Mouse (Mus musculus): ENCODE data around the gene Atg4a. TPM values are rescaled to one million over a fixed set of nuclear protein-coding genes. Genes with fewer than 3 reads are reported as not detected.

The Atg4a gene
- polyA plus RNA-seq, 1 experiment from 2014 or later = 16.0 TPM

DNA sequence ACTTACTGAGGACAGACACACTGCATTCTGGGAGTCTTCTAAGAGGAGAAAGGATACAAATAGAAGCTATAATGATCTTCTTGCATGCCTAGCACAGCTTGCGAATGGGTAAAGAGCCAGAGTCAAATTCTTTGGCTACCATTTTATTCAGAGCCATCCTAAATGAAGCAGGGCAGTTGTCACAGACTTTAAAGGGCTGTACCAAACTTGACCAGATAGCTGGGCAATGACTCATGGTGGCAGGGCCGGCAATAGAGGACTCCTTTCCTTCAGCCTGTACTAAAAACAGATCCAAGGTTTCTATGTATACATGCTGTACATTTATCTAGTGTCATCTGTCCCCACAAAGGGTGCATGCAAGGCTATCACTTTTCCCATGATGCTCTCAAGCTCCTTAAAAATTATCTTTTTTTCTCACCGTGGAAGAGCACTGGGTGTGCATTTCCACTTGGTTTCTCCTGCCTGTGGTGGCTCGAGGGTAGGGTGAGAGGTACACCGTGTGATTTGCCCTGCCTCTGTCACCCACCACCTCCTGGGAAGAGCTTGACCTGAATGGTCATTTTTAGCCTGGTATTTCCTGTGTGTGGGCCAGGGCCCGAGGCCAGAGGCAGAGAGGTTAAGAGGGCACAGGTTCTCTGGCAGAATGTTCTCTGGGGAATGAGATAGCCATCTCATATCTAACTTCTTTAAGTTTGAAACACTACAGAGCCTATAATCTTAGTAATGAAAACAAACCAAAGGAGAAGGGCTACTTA, 26.7 kb downstream of the Atg4a start:
- no peak overlapping the region for H3K27ac ChIP-seq
- H3K27me3 ChIP-seq = peaks cover 25% of the 10 kb centered on the region; the same call in 1 of the 2 replicates

DNA sequence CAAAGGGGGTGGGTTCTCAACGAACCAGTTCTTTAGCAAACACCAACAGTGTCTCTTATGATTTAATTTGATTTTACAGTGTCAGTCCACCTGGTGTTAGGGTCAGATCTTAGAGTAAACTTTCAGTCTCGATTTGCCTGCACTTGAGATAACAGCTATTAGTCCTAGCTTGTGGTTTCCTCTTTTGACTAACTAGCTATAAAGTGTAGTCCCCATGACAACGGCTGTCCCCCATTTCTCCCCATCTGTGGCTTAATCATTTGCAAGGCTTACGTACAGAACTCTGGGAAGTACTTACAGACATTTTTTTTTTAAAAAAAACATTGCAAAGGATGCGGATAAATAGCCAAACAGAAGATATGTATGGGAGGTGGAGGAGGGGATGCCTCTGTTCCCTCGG, 28.1 kb downstream of the Atg4a start:
- no peaks in the 10 kb centered on the region for H3K36me3 ChIP-seq
- H3K4me2 ChIP-seq (replicated peaks) = no peak overlapping the region
- 55% methylated on average over 6 of the region's 6 CpGs for WGBS
- ATAC-seq (ENCODE audit: insufficient number of reproducible peaks, insufficient read depth, low FRiP score, low TSS enrichment) = no peak
- H3K4me1 ChIP-seq = no peaks in the 10 kb centered on the region; the same call in 1 of the 2 replicates
- H3K4me3 ChIP-seq = no peak overlapping the region
- peaks cover 26% of the 10 kb centered on the region; the same call in 1 of the 2 replicates for H3K27me3 ChIP-seq
- no peaks in the 10 kb centered on the region for H3K9me3 ChIP-seq
- H3K27ac ChIP-seq = no peak overlapping the region
- no peak overlapping the region for H3K9ac ChIP-seq

More for the DNA sequence above, 26.7 kb downstream of the Atg4a start:
- Histone ChIP-seq H3K4me1 (no peaks in the 10 kb centered on the region; the same call in 1 of the 2 replicates), H3K9ac (no peak overlapping the region), H3K4me2 (replicated peaks) (no peak overlapping the region), H3K4me3 (no peak overlapping the region), H3K9me3 (no peaks in the 10 kb centered on the region), H3K36me3 (no peaks in the 10 kb centered on the region)
- 30% methylated on average over 6 of the region's 6 CpGs for WGBS
- ATAC-seq (ENCODE audit: insufficient number of reproducible peaks, insufficient read depth, low FRiP score, low TSS enrichment) = no peak

DNA sequence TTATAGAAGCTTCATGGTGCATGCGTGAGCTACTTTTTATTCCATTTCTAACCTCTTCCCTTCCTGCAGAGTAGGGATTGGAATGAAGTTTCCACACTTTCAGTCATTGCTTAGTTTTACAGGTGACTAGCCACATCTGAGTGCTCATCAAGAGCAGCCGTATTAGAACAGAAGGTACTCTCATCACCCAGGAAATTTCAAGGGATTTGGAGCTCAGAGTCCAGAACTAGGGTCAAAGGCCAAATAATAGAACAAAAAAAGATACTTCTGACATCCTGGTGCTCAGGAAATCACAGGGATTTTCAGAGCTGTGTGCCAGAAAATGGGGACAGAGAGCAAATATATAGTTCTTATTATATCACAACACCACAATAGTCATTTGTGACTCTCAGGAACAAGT, 28.5 kb downstream of the Atg4a start:
- Histone ChIP-seq H3K9ac (no peak overlapping the region), H3K4me2 (replicated peaks) (no peak overlapping the region), H3K4me3 (no peak overlapping the region), H3K4me1 (no peaks in the 10 kb centered on the region; the same call in 1 of the 2 replicates), H3K27ac (no peak overlapping the region), H3K9me3 (no peaks in the 10 kb centered on the region), H3K27me3 (peaks cover 26% of the 10 kb centered on the region; the same call in 1 of the 2 replicates), H3K36me3 (no peaks in the 10 kb centered on the region)
- WGBS = 76% methylated on average over 2 of the region's 2 CpGs
- ATAC-seq (ENCODE audit: insufficient number of reproducible peaks, insufficient read depth, low FRiP score, low TSS enrichment) = no peak

DNA sequence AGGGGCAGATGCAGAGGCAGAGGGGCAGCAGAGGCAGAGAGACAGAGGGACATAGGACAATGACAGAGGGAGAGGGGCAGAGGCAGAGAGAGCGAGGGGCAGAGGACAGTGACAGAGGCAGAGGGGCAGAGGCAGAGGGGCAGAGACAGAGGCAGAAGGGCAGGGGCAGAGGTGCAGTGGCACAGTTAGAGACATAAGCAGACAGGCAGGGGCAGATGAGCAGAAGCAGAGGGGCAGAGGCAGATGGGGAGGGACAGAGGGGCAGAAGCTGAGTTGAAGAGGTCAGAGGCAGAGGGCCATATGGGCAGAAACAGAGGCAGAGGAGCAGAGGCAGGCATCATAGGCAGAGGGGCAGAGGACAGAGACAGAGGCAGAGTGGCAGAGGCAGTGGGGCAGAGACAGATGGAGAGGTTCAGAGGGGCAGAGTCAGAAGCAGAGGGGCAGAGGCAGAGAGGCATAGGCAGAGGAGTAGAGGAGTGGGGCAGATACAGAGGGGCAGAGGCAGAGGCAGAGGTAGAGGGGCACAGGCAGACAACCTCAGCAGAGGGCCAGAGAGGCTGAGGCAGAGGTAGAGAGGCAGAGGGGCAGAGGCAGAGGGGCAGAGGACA, 40.3 kb downstream of the Atg4a start:
- Histone ChIP-seq H3K27ac (no peak overlapping the region), H3K4me2 (replicated peaks) (no peak overlapping the region), H3K4me3 (no peak overlapping the region), H3K9me3 (no peaks in the 10 kb centered on the region), H3K4me1 (no peaks in the 10 kb centered on the region), H3K27me3 (peaks cover 33% of the 10 kb centered on the region), H3K9ac (no peak overlapping the region), H3K36me3 (no peaks in the 10 kb centered on the region)
- WGBS = 87% methylated on average over 1 of the region's 1 CpGs
- ATAC-seq (ENCODE audit: insufficient number of reproducible peaks, insufficient read depth, low FRiP score, low TSS enrichment) = peak; percentile 81

DNA sequence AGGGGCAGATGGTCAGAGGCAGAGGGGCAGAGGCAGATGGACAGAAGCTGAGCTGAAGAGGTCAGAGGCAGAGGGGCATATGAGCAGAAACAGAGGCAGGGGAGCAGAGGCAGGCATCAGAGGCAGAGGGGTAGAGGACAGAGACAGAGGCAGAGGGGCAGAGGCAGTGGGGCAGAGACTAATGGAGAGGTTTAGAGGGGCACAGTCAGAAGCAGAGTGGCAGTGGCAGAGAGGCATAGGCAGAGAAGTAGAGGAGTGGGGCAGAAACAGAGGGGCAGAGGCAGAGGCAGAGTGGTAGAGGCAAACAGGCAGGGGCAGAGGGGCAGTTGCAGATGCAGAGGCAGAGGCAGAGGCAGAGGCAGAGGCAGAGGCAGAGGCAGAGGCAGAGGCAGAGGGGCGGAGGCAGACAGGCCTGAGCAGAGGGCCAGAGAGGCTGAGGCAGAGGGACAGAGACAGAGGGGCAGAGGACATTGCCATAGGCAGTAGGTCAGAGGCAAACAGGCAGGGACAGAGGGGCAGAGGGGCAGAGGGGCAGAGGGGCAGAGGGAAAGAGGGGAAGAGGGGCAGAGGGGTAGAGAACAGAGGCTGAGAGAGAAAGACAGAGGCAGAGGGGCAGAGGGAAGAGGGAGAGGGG, 41.3 kb downstream of the Atg4a start:
- Histone ChIP-seq H3K27me3 (peaks cover 33% of the 10 kb centered on the region), H3K4me2 (replicated peaks) (no peak overlapping the region)
- ATAC-seq (ENCODE audit: insufficient number of reproducible peaks, insufficient read depth, low FRiP score, low TSS enrichment) = no peak

DNA sequence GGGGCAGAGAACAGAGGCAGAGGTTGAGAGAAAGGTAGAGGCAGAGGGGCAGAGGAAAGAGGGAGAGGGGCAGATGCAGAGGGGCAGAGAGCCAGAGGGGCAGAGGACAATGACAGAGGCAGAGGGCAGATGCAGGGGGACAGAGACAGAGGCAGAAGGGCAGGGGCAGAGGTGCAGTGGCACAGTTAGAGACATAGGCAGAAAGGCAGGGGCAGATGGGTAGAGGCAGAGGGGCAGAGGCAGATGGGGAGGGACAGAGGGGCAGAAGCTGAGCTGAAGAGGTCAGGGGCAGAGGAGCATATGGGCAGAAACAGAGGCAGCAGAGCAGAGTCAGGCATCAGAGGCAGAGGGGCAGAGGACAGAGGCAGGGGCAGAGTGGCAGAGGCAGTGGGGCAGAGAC, 42.2 kb downstream of the Atg4a start:
- H3K27me3 ChIP-seq = peaks cover 30% of the 10 kb centered on the region

More for the DNA sequence above, 41.3 kb downstream of the Atg4a start:
- Histone ChIP-seq H3K9ac (no peak overlapping the region), H3K4me1 (no peaks in the 10 kb centered on the region), H3K9me3 (no peaks in the 10 kb centered on the region), H3K4me3 (no peak overlapping the region), H3K27ac (no peak overlapping the region), H3K36me3 (no peaks in the 10 kb centered on the region)
- WGBS = 80% methylated on average over 1 of the region's 1 CpGs

DNA sequence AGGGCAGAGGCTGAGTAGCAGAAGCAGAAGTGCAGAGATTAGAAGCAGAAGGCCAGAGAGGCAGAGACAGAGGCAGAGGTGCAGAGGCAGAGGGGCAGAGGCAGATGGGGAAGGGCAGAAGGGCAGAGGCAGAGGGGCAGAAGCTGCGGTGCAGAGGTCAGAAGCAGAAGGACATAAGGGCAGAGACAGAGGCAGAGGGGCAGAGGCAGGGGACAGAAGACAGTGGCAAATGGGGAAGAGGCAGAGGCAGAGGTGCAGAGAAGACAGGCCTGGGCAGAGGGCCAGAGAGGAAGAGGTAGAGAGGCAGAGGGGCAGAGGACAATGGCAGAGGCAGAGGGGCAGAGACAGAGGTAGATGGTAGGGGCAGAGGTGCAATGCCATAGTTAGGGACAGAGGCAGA, 193.0 kb downstream of the Atg4a start:
- Histone ChIP-seq H3K27ac (no peak overlapping the region), H3K9ac (no peak overlapping the region), H3K4me1 (no peaks in the 10 kb centered on the region), H3K36me3 (no peaks in the 10 kb centered on the region), H3K27me3 (peaks cover 52% of the 10 kb centered on the region), H3K9me3 (no peaks in the 10 kb centered on the region), H3K4me2 (replicated peaks) (no peak overlapping the region), H3K4me3 (no peak overlapping the region)
- 58% methylated on average over 1 of the region's 1 CpGs for WGBS
- no peak for ATAC-seq (ENCODE audit: insufficient number of reproducible peaks, insufficient read depth, low FRiP score, low TSS enrichment)

More for the DNA sequence above, 42.2 kb downstream of the Atg4a start:
- Histone ChIP-seq H3K4me3 (no peak overlapping the region), H3K9me3 (no peaks in the 10 kb centered on the region), H3K4me1 (no peaks in the 10 kb centered on the region), H3K27ac (no peak overlapping the region), H3K36me3 (no peaks in the 10 kb centered on the region), H3K4me2 (replicated peaks) (no peak overlapping the region), H3K9ac (no peak overlapping the region)
- no peak for ATAC-seq (ENCODE audit: insufficient number of reproducible peaks, insufficient read depth, low FRiP score, low TSS enrichment)

DNA sequence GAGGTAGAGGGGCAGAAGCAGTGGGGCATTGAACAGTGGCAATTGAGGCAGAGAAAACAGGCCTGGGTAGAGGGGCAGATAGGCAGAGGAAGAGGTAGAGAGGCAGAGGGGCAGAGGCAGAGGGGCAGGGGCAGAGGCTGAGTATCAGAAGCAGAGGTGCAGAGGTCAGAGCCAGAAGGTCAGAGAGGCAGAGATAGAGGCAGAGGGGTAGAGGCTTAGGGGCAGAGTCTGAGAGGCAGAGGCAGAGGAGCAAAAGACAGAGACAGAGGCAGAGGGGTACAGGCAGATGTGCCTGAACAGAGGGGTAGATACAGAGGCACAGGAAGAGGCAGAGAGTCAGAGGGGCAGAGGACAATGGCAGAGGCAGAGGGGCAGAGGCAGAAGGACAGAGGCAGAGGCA, 193.6 kb downstream of the Atg4a start:
- Histone ChIP-seq H3K27me3 (peaks cover 58% of the 10 kb centered on the region), H3K36me3 (no peaks in the 10 kb centered on the region), H3K4me2 (replicated peaks) (no peak overlapping the region), H3K9ac (no peak overlapping the region), H3K9me3 (no peaks in the 10 kb centered on the region), H3K4me1 (no peaks in the 10 kb centered on the region), H3K27ac (no peak overlapping the region), H3K4me3 (no peak overlapping the region)
- ATAC-seq (ENCODE audit: insufficient number of reproducible peaks, insufficient read depth, low FRiP score, low TSS enrichment) = peak; percentile 69; the same call in 1 of the 2 replicates

- Histone ChIP-seq H3K4me2 (replicated peaks) (no peak overlapping the region), H3K9ac (no peak overlapping the region), H3K27me3 (peaks cover 62% of the 10 kb centered on the region), H3K4me3 (no peak overlapping the region), H3K4me1 (no peaks in the 10 kb centered on the region), H3K9me3 (no peaks in the 10 kb centered on the region), H3K27ac (no peak overlapping the region), H3K36me3 (no peaks in the 10 kb centered on the region)
- ATAC-seq (ENCODE audit: insufficient number of reproducible peaks, insufficient read depth, low FRiP score, low TSS enrichment) = no peak
These were observed 194.5 kb downstream of the Atg4a start for GRCm38 (mm10) chrX:141151182-141151581.

DNA sequence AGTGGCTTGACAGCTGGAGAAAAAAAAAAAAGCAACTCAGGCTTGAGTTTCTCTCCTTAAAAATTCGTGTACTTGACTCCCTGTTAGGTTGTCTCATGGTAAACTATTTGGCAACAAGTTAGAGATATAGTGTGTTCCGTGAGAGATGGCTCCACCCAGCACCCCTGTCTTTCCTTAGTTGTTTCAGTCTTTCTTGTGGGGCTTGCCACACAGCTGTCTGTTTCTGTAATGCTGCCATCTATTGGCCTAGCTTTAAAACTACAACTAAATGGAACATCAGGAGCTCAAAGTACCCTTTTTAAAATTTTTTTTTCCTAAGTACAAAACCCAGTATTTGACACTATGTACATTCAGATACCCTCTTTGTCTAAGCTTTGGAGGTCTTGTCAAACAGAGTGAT, 200.0 kb downstream of the Atg4a start:
- Histone ChIP-seq H3K4me3 (no peak overlapping the region), H3K27me3 (peaks cover 38% of the 10 kb centered on the region), H3K4me1 (no peaks in the 10 kb centered on the region), H3K9ac (no peak overlapping the region), H3K9me3 (no peaks in the 10 kb centered on the region), H3K36me3 (no peaks in the 10 kb centered on the region), H3K4me2 (replicated peaks) (no peak overlapping the region), H3K27ac (no peak overlapping the region)
- no peak for ATAC-seq (ENCODE audit: insufficient number of reproducible peaks, insufficient read depth, low FRiP score, low TSS enrichment)
- 10% methylated on average over 2 of the region's 2 CpGs for WGBS

DNA sequence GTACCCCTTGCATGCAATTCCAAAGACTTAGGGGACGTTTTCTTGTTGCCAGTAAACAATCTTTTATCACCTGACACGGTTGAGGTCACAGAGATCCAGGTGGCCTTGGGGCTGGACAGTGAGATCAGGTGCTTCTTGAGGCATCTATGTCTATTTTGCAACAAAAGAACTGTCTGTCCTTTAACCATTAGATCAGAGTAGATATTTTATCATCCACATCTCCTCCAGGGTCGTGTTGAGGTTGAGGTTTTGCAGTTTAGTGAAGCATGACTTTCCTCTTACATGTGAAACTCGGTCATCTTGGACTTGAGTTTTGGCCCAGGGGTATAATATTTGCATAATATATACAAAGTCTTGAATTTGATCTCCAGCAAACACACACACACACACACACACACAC, 200.9 kb downstream of the Atg4a start:
- Histone ChIP-seq H3K27ac (no peak overlapping the region), H3K9me3 (no peaks in the 10 kb centered on the region), H3K27me3 (peaks cover 29% of the 10 kb centered on the region), H3K9ac (no peak overlapping the region), H3K4me3 (no peak overlapping the region), H3K36me3 (no peaks in the 10 kb centered on the region), H3K4me1 (no peaks in the 10 kb centered on the region), H3K4me2 (replicated peaks) (no peak overlapping the region)
- WGBS = 52% methylated on average over 4 of the region's 4 CpGs
- no peak for ATAC-seq (ENCODE audit: insufficient number of reproducible peaks, insufficient read depth, low FRiP score, low TSS enrichment)

DNA sequence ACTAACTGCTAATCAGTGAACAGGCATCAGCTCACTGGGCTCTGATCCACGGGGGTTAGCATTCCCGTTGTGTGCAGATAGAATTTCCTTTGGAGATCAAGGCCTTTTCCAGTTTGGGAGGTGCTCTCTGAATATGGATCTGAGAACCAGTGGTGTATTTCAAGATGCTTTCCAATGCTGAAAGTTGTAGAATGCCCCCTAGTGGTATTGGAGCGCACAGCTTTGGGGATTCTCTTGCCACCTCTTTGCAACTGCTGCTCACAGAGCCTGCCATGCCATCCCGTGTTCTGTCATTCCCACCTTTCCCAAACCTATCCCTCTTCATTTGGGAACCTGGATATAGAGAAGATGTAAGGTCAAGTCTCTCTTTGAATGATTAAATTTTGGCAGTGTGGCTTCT, 201.5 kb downstream of the Atg4a start:
- Histone ChIP-seq H3K27me3 (peaks cover 24% of the 10 kb centered on the region), H3K9me3 (no peaks in the 10 kb centered on the region), H3K4me3 (no peak overlapping the region), H3K27ac (no peak overlapping the region), H3K4me2 (replicated peaks) (no peak overlapping the region), H3K9ac (no peak overlapping the region), H3K36me3 (no peaks in the 10 kb centered on the region), H3K4me1 (no peaks in the 10 kb centered on the region)
- ATAC-seq (ENCODE audit: insufficient number of reproducible peaks, insufficient read depth, low FRiP score, low TSS enrichment) = no peak
- WGBS = 26% methylated on average over 4 of the region's 4 CpGs
